Mouse (Mus musculus) A20 (cell line): Measurements from ENCODE around the gene Als2.

Source experiments
- DNase-seq: peaks from one replicate; pipeline ENCODE4 v3.0.0-alpha.2; 2011; ENCODE audit warnings: low read depth, low spot score

The Als2 gene

GRCm38 (mm10) chr1:59212076-59212779, 24.8 kb downstream of the Als2 start:
- DNase-seq = no peak

DNA sequence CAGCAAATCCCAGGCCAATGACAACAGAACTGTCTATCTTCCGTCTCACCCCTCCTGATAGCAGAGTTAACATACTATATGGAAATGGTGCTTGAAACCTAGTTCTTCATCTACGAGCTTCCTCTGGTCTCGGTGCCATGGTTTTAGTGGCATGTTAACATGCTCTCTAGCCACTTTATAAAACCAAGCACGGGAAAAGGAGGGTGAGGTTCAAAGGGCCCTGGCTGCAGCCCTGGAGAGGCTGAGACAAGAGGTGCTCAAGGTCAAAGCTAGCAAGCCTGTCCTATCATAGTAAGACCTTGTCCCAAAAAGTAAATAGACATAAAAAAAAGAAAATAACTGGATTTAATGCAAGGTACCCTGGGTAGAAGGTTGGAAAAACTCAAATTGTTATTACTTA, 25.4 kb downstream of the Als2 start:
- DNase-seq = no peak

GRCm38 (mm10) chr1:59208331-59208730, 28.7 kb downstream of the Als2 start:
- DNase-seq = no peak

DNA sequence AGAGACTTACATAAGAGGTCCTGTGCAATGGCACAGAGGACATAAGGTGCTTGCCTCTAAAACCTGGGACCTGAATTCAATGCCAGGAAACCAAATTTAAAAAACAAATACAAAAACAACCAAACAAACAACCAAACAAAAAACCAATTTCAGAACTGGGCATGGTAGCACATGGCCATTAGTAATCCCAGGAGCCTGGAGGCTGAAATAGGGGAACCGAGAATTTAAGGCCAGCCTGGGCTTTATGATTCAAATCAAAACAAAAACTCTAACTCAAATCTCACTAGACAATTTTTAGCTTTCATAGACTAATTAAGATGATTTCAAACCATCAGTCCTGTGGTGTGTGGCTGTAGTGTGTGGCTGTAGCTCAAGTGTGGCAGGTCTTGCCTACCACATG, 32.5 kb downstream of the Als2 start:
- peak; percentile 82 for DNase-seq

DNA sequence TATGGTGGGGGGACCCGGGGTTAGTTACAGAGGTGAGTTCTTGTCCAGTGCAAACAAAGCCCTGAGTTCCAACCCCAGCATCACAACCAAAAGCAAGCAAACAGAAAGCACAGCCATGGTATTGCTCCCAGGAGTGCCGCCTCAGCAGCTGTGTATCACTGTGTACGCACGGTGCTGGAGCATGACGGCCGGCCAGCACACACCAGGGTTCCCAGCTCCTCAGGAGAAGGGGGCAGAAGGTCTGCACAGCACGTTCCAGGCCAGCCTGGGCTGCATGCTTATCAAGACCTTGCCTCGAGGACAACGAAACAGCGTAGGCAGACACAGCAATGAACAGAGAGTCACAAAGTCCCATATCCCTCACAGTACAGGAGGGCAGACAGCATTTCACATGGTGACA, 34.7 kb downstream of the Als2 start:
- DNase-seq = peak; percentile 25

- no peak for DNase-seq
Measured at GRCm38 (mm10) chr1:59201561-59201960, 35.5 kb downstream of the Als2 start.

GRCm38 (mm10) chr1:59200960-59201359, 36.1 kb downstream of the Als2 start:
- DNase-seq = no peak

GRCm38 (mm10) chr1:59194979-59195378, 42.1 kb downstream of the Als2 start:
- DNase-seq = peak; percentile 37

DNA sequence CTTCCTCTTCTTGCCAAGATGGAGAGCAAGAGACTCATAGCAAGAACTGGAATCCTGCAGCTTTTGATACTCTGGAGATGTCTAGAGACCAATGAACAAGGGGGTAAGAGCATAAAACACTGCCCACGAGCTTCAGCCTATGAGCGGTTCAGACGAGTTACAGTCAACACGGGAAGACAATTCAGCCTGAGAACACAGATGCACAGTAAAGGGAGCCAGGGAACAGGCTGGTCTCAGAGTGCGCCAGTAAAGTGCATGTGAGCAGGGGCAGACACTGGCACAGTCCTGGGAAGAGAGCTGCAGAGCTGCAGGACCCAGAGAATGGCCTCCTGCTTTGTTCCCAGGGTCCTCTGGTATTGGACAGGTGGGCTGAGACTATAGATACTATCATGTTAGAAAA, 49.2 kb downstream of the Als2 start:
- DNase-seq = no peak

GRCm38 (mm10) chr1:59186317-59186716, 50.7 kb downstream of the Als2 start:
- DNase-seq = peak; percentile 83

DNA sequence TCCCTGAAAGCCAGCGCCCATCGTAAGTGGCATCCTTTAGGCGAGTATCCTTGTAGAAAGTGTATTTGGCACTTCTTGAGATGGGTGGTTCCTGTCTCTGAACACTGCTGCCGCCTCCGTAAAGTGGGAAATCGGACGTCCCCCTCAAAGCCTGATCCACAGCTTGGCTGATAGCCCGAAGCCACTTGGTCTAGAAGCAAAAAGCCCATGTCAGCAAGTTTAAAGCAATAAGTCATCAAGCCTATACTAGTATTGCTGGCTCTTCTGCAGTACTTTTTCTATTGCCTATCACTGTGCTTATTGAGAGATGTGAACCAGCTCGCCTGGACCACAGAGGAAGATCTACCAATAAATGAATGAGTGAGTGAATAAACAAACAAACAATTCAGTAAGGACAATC, 51.6 kb downstream of the Als2 start:
- peak; percentile 18 for DNase-seq

GRCm38 (mm10) chr1:59183045-59183444, 54.0 kb downstream of the Als2 start:
- DNase-seq = no peak

GRCm38 (mm10) chr1:59182373-59182772, 54.7 kb downstream of the Als2 start:
- no peak for DNase-seq

DNA sequence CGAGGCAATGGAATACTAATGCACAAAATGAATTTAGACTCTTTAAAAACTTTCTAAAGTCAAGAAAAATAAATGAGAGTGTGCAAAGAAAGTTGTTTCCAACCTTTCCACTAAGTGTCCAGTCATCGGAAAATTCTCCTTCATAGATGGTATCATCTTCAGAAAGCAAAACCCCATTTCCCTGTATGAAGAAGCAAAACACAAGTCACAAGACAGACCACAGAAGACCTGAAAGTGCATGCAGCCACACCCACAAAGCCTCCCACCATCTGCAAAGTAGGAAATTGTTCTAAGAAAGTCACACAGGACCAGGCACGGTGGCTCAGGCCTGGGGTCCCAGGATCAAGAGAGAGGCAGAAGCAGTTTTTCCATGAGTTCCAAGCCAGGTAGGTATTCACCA, 57.0 kb downstream of the Als2 start:
- no peak for DNase-seq

- DNase-seq = no peak
Measured at GRCm38 (mm10) chr1:59178401-59178800, 58.6 kb downstream of the Als2 start.

GRCm38 (mm10) chr1:59174514-59175373, 62.3 kb downstream of the Als2 start:
- no peak for DNase-seq

GRCm38 (mm10) chr1:59173023-59173422, 64.0 kb downstream of the Als2 start:
- no peak for DNase-seq

- DNase-seq = no peak
Measured at GRCm38 (mm10) chr1:59171875-59172274, 65.2 kb downstream of the Als2 start.

GRCm38 (mm10) chr1:59170290-59170689, 66.7 kb downstream of the Als2 start:
- DNase-seq = no peak

DNA sequence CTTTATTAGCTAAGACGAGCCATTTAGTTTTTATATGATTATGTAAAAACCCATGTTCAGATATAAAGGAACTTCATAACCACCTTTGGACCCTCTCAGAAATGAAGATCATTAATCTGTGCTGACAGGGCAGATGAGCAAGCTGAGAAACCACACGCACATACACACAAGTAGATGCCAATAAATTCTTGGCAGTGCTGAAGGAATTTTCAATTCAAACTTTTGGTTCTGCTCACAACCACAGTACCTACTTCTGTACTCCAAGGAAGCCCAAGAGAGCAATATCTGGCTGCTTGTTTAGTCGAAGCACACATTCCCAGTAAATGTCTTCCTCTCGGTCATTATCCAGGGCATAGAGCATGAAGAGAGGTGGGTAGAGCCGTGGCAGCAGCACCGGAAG, 67.4 kb downstream of the Als2 start:
- DNase-seq = no peak

GRCm38 (mm10) chr1:59168556-59168955, 68.5 kb downstream of the Als2 start:
- DNase-seq = no peak

- no peak for DNase-seq
Measured at GRCm38 (mm10) chr1:59167654-59168425, 69.2 kb downstream of the Als2 start.
